Mouse (Mus musculus) testis, adult 2 months (tissue): Measurements from ENCODE around the gene Rsf1.

ENCODE experiments used
- CTCF ChIP-seq: fragments of 200-500 bp; IDR thresholded peaks from 2 replicates; pipeline ENCODE4 v1.5.1; 2012; ENCODE audit warnings: low read depth, mild to moderate bottlenecking, inconsistent platforms, low read length, moderate library complexity; ENCODE audit not compliant: control insufficient read depth, insufficient read depth, insufficient replicate concordance
- POLR2A ChIP-seq: fragments of 200-500 bp; IDR thresholded peaks from 2 replicates; pipeline ENCODE4 v1.6.1; 2012; ENCODE audit warnings: low read depth, mild to moderate bottlenecking, inconsistent platforms, low read length, moderate library complexity; ENCODE audit not compliant: control insufficient read depth

- TF ChIP-seq CTCF = no peak
- no peak for TF ChIP-seq POLR2A
Measured at GRCm38 (mm10) chr7:97631290-97631689, 51.6 kb downstream of the Rsf1 start.
